Mouse (Mus musculus) left cerebral cortex, postnatal 36 days (tissue): ENCODE results near the gene Clec3a. TPM values are rescaled to one million over a fixed set of nuclear protein-coding genes. Genes with fewer than 3 reads are reported as not detected.

Experiments
- DNase-seq, 2 experiments: peaks; one replicate each; pipeline ENCODE4 v3.0.0; 2021 to 2022; ENCODE audit warnings: low spot score in 2 of 2, mixed read lengths in 1 of 2
- intact Hi-C: fragments of 180-260 bp; cut with DNase I; formaldehyde crosslinking; loops from one replicate; pipeline ENCODE4 v1.15.1; 2025
- total RNA-seq, 2 experiments: library from RNA; stranded (reverse); gene quantifications; 2 replicates each; pipeline ENCODE4 v1.2.3; 2021

Gene Clec3a
- total RNA-seq, 2 experiments from 2014 or later: not detected

- peak; percentile 44 to 54 for DNase-seq
These were observed 34.9 kb downstream of the Clec3a start for GRCm38 (mm10) chr8:114452781-114453221.

GRCm38 (mm10) chr8:114455302-114455701 lies 37.4 kb downstream of the Clec3a start:
- DNase-seq: no peak
- intact Hi-C loops: loop anchor here (5.0 to 10.0 kb wide), 2 partner anchors 519 to 1252 kb away; partner anchors contain the start of gene Maf

More at GRCm38 (mm10) chr8:114452781-114453221, 34.9 kb downstream of the Clec3a start:
- intact Hi-C loops: loop anchor here (2.0 to 10.0 kb wide), 2 partner anchors 522 to 1986 kb away; no protein-coding TSS in a partner anchor

GRCm38 (mm10) chr8:114455953-114456352 lies 38.1 kb downstream of the Clec3a start:
- intact Hi-C loops: loop anchor here (5.0 to 10.0 kb wide), 2 partner anchors 519 to 1251 kb away; partner anchors contain the start of gene Maf
- peak in 1 of 2 experiments; percentile 22 for DNase-seq

- no peak for DNase-seq
- intact Hi-C loops: loop anchor here (5.0 to 10.0 kb wide), 2 partner anchors 517 to 1249 kb away; partner anchors contain the start of gene Maf
These were observed 40.4 kb downstream of the Clec3a start for GRCm38 (mm10) chr8:114458113-114458784.

- intact Hi-C loops: no loop called here
- DNase-seq: no peak
These were observed 42.7 kb downstream of the Clec3a start for GRCm38 (mm10) chr8:114460600-114460999.

- intact Hi-C loops: no loop called here
- DNase-seq: peak; percentile 25 to 30
These were observed 44.7 kb downstream of the Clec3a start for GRCm38 (mm10) chr8:114462591-114462990.

- no peak for DNase-seq
- intact Hi-C loops: no loop called here
These were observed 45.4 kb downstream of the Clec3a start for GRCm38 (mm10) chr8:114463305-114463704.

- intact Hi-C loops: no loop called here
- no peak for DNase-seq
These were observed 50.8 kb downstream of the Clec3a start for GRCm38 (mm10) chr8:114468526-114469207.

GRCm38 (mm10) chr8:114469208-114469590 lies 51.3 kb downstream of the Clec3a start:
- no peak for DNase-seq
- intact Hi-C loops: no loop called here

GRCm38 (mm10) chr8:114473546-114473945 lies 55.7 kb downstream of the Clec3a start:
- intact Hi-C loops: no loop called here
- no peak for DNase-seq

Other genes starting within 250 kb of the Clec3a start
- 10 to 100 TPM; 35.3 to 49.9 TPM for gene Vat1l, start 212.5 kb upstream of the Clec3a start, total RNA-seq
- gene Wwox, start 21.6 kb downstream of the Clec3a start, total RNA-seq: 10 to 100 TPM; 13.3 to 16.5 TPM